Mouse (Mus musculus) CD4-positive, CD25-positive, alpha-beta regulatory T cell (primary cell): Measurements from ENCODE around the gene Umod. TPM values are rescaled to one million over a fixed set of nuclear protein-coding genes. Genes with fewer than 3 reads are reported as not detected.

Experiments used
- polyA plus RNA-seq: library from polyadenylated mRNA; unstranded; fragments of 100-300 nt; shearing (Covaris generic); gene quantifications from one replicate; pipeline ENCODE4 v1.2.1, GENCODE M21; 2017

The Umod gene
- polyA plus RNA-seq = not detected

DNA sequence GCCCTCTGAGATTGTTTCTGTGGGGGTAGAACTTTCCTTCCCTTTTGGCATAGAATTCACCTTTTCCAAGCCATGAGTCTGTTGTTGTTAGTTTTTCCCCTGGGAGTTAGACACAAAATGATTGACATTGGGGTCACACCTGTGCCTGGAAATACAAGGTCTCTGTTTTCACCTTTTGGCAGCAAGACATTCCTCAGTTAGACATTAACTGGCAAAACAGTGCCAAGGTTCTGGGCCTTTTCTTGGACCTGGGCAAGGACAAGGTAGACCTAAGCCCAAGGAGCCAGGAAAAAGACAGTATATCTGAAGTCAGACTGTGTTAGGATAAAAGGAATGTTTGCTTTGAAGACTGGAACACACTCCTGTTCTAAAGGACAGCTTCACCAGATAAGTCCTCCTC lies at the start of gene Umod:
Gene Umod, minus strand, starts transcription at position 27 of the 400 bp plus-strand sequence.

DNA sequence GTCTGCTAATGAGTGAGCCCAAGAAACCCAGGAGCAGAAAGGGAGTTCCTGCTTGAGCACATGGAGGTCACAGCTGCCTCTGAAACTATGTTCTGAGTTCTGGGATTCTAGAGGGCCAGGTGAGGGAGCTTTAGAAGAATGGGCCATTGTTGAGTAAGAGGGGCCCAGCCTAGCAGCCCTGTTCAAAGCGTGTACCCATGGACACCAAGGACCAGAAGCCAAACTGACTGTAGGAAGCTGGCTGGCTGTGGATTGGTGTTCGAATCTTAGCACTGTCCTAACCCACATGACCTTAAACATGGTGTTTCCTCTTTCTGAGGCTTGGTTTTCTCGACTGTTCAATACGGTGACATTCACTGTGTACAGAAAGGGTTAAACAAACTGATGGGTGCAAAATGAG lies 44.3 kb upstream of the Umod start, which contains the start of gene Pdilt:
Gene Pdilt, minus strand, starts transcription at position 101 of the 400 bp plus-strand sequence.

DNA sequence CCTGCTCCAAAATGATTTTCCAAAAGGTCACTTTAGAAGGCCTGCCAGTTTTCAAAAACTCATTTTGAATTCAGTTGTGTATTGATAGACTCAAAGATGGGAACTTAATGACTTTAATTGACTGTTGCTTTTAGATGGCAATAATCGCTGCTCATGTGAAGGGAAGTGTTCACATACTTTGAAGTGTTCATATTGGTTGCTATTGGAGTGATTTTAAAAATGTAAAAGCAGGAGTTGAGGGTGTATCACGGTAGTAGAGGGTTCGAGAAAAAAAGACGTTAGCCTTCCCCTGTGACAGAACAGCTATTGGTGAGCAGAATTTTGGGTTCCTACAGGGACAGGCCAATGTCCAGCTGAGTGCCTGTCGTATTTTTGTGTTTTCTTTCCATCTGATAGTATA lies 40.1 kb upstream of the Umod start, which contains the start of gene Acsm5:
Gene Acsm5, plus strand, starts transcription at position 301 of the 400 bp plus-strand sequence.

DNA sequence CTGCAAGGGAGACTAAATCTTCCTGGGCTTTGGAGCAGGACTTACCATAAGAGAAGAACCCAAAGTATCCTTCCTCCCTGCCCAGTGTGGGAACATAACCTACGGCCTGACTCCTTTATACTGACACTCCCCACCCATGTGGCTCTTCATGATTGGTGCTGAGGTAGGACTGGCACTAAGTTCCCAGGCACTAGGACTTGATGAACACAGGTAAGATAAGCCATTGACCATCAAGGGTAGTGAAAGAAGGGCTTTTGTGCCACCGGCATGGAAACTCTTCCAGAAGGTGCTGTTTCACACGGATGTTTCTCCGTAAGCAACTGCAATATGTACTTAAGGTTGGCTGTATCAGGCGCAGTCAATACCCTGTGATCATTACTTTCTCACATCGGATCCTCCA lies 19.9 kb downstream of the Umod start, which contains the start of gene Gp2:
Gene Gp2, minus strand, starts transcription at position 101 of the 400 bp plus-strand sequence.

Other genes with a start within 250 kb of the Umod start
- gene Gp2, start 20.0 kb downstream of the Umod start, polyA plus RNA-seq = not detected
- gene Acsm5, start 40.2 kb upstream of the Umod start, polyA plus RNA-seq = not detected
- gene Pdilt, start 44.2 kb upstream of the Umod start, polyA plus RNA-seq = not detected
- gene Acsm2, start 75.1 kb upstream of the Umod start, polyA plus RNA-seq = not detected
- not detected for gene Acsm1, start 127.7 kb upstream of the Umod start, polyA plus RNA-seq
- not detected for gene Acsm4, start 210.7 kb upstream of the Umod start, polyA plus RNA-seq
- gene Thumpd1, start 241.5 kb upstream of the Umod start, polyA plus RNA-seq = 83.6 TPM